Mouse (Mus musculus): Measurements from ENCODE around the gene Dscam.

- no peak for TF ChIP-seq CTCF (IDR thresholded peaks at IDR 0.05; ENCODE audit: extremely low read depth, insufficient read depth, insufficient read length, insufficient replicate concordance)
- TF ChIP-seq POLR2A (IDR thresholded peaks at IDR 0.05; ENCODE audit: low read depth, low read length) = no peak
Observed at GRCm38 (mm10) chr16:97095496-97095895, 75.1 kb downstream of the Dscam start.
